Mouse (Mus musculus) embryo, embryonic 9.5 days (tissue): ENCODE measurements at regions not wholly inside any gene's neighbourhood (a gene's known extent, or its start where the extent isn't known, plus 50 kb on each side); places are given as distances from the start of the nearest gene placed in this dataset.

Source experiments
- DNase-seq: peaks from one replicate; pipeline ENCODE4 v3.0.0-alpha.2; 2017; ENCODE audit errors: extremely low spot score

- DNase-seq: no peak
These were observed 339.7 kb downstream of the Epha4 start for GRCm38 (mm10) chr1:77175214-77175613.

- no peak for DNase-seq
These were observed 338.4 kb downstream of the Epha4 start for GRCm38 (mm10) chr1:77176516-77176915.

GRCm38 (mm10) chr1:77183965-77184364 lies 330.9 kb downstream of the Epha4 start:
- DNase-seq: no peak

GRCm38 (mm10) chr1:77190141-77190540 lies 324.7 kb downstream of the Epha4 start:
- no peak for DNase-seq

- no peak for DNase-seq
These were observed 313.5 kb downstream of the Epha4 start for GRCm38 (mm10) chr1:77201321-77201917.

GRCm38 (mm10) chr1:77202948-77203347 lies 311.9 kb downstream of the Epha4 start:
- DNase-seq: no peak

- no peak for DNase-seq
These were observed 308.4 kb downstream of the Epha4 start for GRCm38 (mm10) chr1:77206535-77206934.

GRCm38 (mm10) chr1:77209395-77209794 lies 305.5 kb downstream of the Epha4 start:
- no peak for DNase-seq

- DNase-seq: no peak
These were observed 301.3 kb downstream of the Epha4 start for GRCm38 (mm10) chr1:77213462-77214098.

GRCm38 (mm10) chr1:77219488-77220321 lies 295.2 kb downstream of the Epha4 start:
- no peak for DNase-seq

GRCm38 (mm10) chr1:77220322-77220590 lies 294.6 kb downstream of the Epha4 start:
- no peak for DNase-seq

- no peak for DNase-seq
These were observed 294.1 kb downstream of the Epha4 start for GRCm38 (mm10) chr1:77220783-77221182.

GRCm38 (mm10) chr1:77221900-77222299 lies 293.0 kb downstream of the Epha4 start:
- DNase-seq: no peak

GRCm38 (mm10) chr1:77226546-77226945 lies 288.3 kb downstream of the Epha4 start:
- DNase-seq: no peak

GRCm38 (mm10) chr1:77226991-77227515 lies 287.8 kb downstream of the Epha4 start:
- DNase-seq: peak; percentile 46

GRCm38 (mm10) chr1:77227800-77228199 lies 287.1 kb downstream of the Epha4 start:
- no peak for DNase-seq

GRCm38 (mm10) chr1:77229561-77229960 lies 285.3 kb downstream of the Epha4 start:
- no peak for DNase-seq

- DNase-seq: no peak
These were observed 281.9 kb downstream of the Epha4 start for GRCm38 (mm10) chr1:77233010-77233409.

- no peak for DNase-seq
These were observed 270.2 kb downstream of the Epha4 start for GRCm38 (mm10) chr1:77244642-77245041.

- no peak for DNase-seq
These were observed 268.8 kb downstream of the Epha4 start for GRCm38 (mm10) chr1:77246047-77246446.

- no peak for DNase-seq
These were observed 260.6 kb downstream of the Epha4 start for GRCm38 (mm10) chr1:77254276-77254675.

- DNase-seq: no peak
These were observed 258.6 kb downstream of the Epha4 start for GRCm38 (mm10) chr1:77256115-77256842.
